Mouse (Mus musculus): Measurements from ENCODE around the gene Gm13277. TPM values are rescaled to one million over a fixed set of nuclear protein-coding genes. Genes with fewer than 3 reads are reported as not detected.

The Gm13277 gene
- polyA plus RNA-seq, 1 experiment from 2014 or later: not detected

Other genes with a start within 250 kb of the Gm13277 start
- not detected in 2 replicates for gene Ifna15, start 230.4 kb upstream of the Gm13277 start, polyA plus RNA-seq (2015; fragmentation: Nextera tagmentation; extraction: Ambion mirVana)
- not detected in 2 replicates for gene Ifna14, start 216.8 kb upstream of the Gm13277 start, polyA plus RNA-seq (2015; fragmentation: Nextera tagmentation; extraction: Ambion mirVana)
- not detected in 2 replicates for gene Ifna9, start 196.2 kb upstream of the Gm13277 start, polyA plus RNA-seq (2015; fragmentation: Nextera tagmentation; extraction: Ambion mirVana)
- gene Ifna12, start 185.3 kb upstream of the Gm13277 start, polyA plus RNA-seq (2015; fragmentation: Nextera tagmentation; extraction: Ambion mirVana): not detected in 2 replicates
- gene C87499, start 154.2 kb upstream of the Gm13277 start, polyA plus RNA-seq (2015; fragmentation: Nextera tagmentation; extraction: Ambion mirVana): not detected in 2 replicates
- not detected in 2 replicates for gene Ifna13, start 144.2 kb upstream of the Gm13277 start, polyA plus RNA-seq (2015; fragmentation: Nextera tagmentation; extraction: Ambion mirVana)
- gene Ifna16, start 111.7 kb upstream of the Gm13277 start, polyA plus RNA-seq (2015; fragmentation: Nextera tagmentation; extraction: Ambion mirVana): not detected in 2 replicates
- not detected in 2 replicates for gene Ifna2, start 104.7 kb upstream of the Gm13277 start, polyA plus RNA-seq (2015; fragmentation: Nextera tagmentation; extraction: Ambion mirVana)
- not detected in 2 replicates for gene Ifnab, start 97.3 kb upstream of the Gm13277 start, polyA plus RNA-seq (2015; fragmentation: Nextera tagmentation; extraction: Ambion mirVana)
- 1.2 and 1.6 TPM in 2 replicates for gene Gm26566, start 66.8 kb upstream of the Gm13277 start, polyA plus RNA-seq (2015; fragmentation: Nextera tagmentation; extraction: Ambion mirVana)
- 112 and 117 TPM in 2 replicates for gene Klhl9, start 66.2 kb upstream of the Gm13277 start, polyA plus RNA-seq (2015; fragmentation: Nextera tagmentation; extraction: Ambion mirVana)
- not detected in 2 replicates for gene Gm13271, start 33.8 kb upstream of the Gm13277 start, polyA plus RNA-seq (2015; fragmentation: Nextera tagmentation; extraction: Ambion mirVana)
- gene Gm13283, start 28.5 kb upstream of the Gm13277 start, polyA plus RNA-seq (2015; fragmentation: Nextera tagmentation; extraction: Ambion mirVana): not detected in 2 replicates
- gene Gm13290, start 14.8 kb upstream of the Gm13277 start, polyA plus RNA-seq (2015; fragmentation: Nextera tagmentation; extraction: Ambion mirVana): not detected in 2 replicates
- gene Gm13289, start 11.7 kb upstream of the Gm13277 start, polyA plus RNA-seq (2015; fragmentation: Nextera tagmentation; extraction: Ambion mirVana): not detected in 2 replicates
- gene Gm13272, start 8.8 kb upstream of the Gm13277 start, polyA plus RNA-seq (2015; fragmentation: Nextera tagmentation; extraction: Ambion mirVana): not detected in 2 replicates
- 0.14 and 0.17 TPM in 2 replicates for gene Ifnz, start 6.5 kb upstream of the Gm13277 start, polyA plus RNA-seq (2015; fragmentation: Nextera tagmentation; extraction: Ambion mirVana)
- gene Gm13276, start 2.9 kb upstream of the Gm13277 start, polyA plus RNA-seq (2015; fragmentation: Nextera tagmentation; extraction: Ambion mirVana): not detected in 2 replicates
- gene Gm13278, start 2.9 kb downstream of the Gm13277 start, polyA plus RNA-seq (2015; fragmentation: Nextera tagmentation; extraction: Ambion mirVana): not detected in 2 replicates
- not detected in 2 replicates for gene Gm13275, start 5.9 kb downstream of the Gm13277 start, polyA plus RNA-seq (2015; fragmentation: Nextera tagmentation; extraction: Ambion mirVana)
- not detected in 2 replicates for gene Gm13279, start 8.8 kb downstream of the Gm13277 start, polyA plus RNA-seq (2015; fragmentation: Nextera tagmentation; extraction: Ambion mirVana)
- gene Gm13285, start 11.0 kb downstream of the Gm13277 start, polyA plus RNA-seq (2015; fragmentation: Nextera tagmentation; extraction: Ambion mirVana): not detected in 2 replicates
- not detected in 2 replicates for gene Gm13287, start 14.6 kb downstream of the Gm13277 start, polyA plus RNA-seq (2015; fragmentation: Nextera tagmentation; extraction: Ambion mirVana)
- gene Gm13288, start 16.9 kb downstream of the Gm13277 start, polyA plus RNA-seq (2015; fragmentation: Nextera tagmentation; extraction: Ambion mirVana): not detected in 2 replicates
- gene Ifna7, start 27.6 kb downstream of the Gm13277 start, polyA plus RNA-seq (2015; fragmentation: Nextera tagmentation; extraction: Ambion mirVana): not detected in 2 replicates
- gene Ifna11, start 31.3 kb downstream of the Gm13277 start, polyA plus RNA-seq (2015; fragmentation: Nextera tagmentation; extraction: Ambion mirVana): not detected in 2 replicates
- not detected in 2 replicates for gene Ifna6, start 38.8 kb downstream of the Gm13277 start, polyA plus RNA-seq (2015; fragmentation: Nextera tagmentation; extraction: Ambion mirVana)
- not detected in 2 replicates for gene Ifna5, start 46.9 kb downstream of the Gm13277 start, polyA plus RNA-seq (2015; fragmentation: Nextera tagmentation; extraction: Ambion mirVana)
- not detected in 2 replicates for gene Ifna4, start 53.2 kb downstream of the Gm13277 start, polyA plus RNA-seq (2015; fragmentation: Nextera tagmentation; extraction: Ambion mirVana)
- not detected in 2 replicates for gene Ifna1, start 61.5 kb downstream of the Gm13277 start, polyA plus RNA-seq (2015; fragmentation: Nextera tagmentation; extraction: Ambion mirVana)
- not detected in 2 replicates for gene Ifne, start 91.6 kb downstream of the Gm13277 start, polyA plus RNA-seq (2015; fragmentation: Nextera tagmentation; extraction: Ambion mirVana)